ENCODE assay signal across 7 mouse cellular contexts in the genomic region with DNA sequence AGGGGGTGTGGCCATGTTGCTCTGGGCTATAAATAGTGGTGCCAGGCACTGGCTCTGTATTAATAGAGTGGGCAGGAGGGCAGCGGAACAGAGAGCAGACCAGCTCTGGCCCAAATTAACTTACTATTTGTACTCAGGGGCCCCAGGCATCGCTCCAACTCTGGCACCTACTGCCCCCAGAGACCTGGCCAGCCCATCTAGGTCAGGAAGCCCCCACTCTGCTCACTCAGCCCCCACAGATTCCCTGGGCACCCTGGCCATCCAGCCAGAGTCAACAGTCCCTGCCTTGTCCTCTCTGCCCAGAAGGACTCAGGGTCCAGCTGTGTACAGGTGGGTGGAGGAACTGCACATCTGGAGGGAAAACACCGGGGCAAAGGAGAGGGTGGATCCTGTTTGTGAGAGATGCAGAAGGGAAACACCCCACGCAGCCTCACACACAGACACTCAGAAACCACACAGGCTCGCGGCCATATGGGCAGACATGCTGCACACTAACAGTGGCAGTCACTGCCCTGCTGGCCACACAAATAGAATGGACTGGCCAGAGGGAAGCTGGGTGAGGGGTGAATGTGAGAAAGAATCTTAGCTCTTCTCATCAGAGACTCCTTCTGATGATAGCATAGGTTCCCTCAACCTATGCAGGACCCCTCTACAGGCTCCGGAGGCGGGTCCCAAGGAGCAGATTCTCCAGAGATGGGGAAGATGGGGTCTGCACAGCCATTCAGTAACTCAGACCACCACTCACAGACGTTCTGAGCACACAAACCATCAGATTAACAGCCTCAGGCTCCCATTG. TPM values are rescaled to one million over a fixed set of nuclear protein-coding genes. Genes with fewer than 3 reads are reported as not detected.
A peak's percentile ranks its signal among the peaks of the same experiment; 100 is the strongest.
DNase-seq lines count a peak whose midpoint lies in the region; ATAC-seq and TF ChIP-seq lines count a peak whose summit lies in the region.

No protein-coding gene starts in this region.

- H3K9me3 ChIP-seq in forebrain, embryonic 15.5 days, result no peaks in the 10 kb centered on the region
- no peaks in the 10 kb centered on the region for H3K9me3 ChIP-seq in intestine, postnatal 0 days (ENCODE audit: control insufficient read depth)

- peak; percentile 26 for TF ChIP-seq POLR2A in myocyte (IDR thresholded peaks at IDR 0.05; ENCODE audit: insufficient read length, low read depth)

- peaks cover 64% of the 10 kb centered on the region for H3K4me1 ChIP-seq in forebrain, embryonic 15.5 days
- no peaks in the 10 kb centered on the region for H3K4me1 ChIP-seq in intestine, postnatal 0 days (replicated peaks; ENCODE audit: control insufficient read depth, insufficient read depth, low read length)

- H3K4me2 ChIP-seq in forebrain, embryonic 15.5 days (replicated peaks), result peak overlapping the region; percentile 87
- H3K4me2 ChIP-seq in intestine, postnatal 0 days (replicated peaks; ENCODE audit: low read depth), result peak overlapping the region; percentile 78
- H3K4me2 ChIP-seq in myocyte (ENCODE audit: low read depth), result peak overlapping the region; percentile 85

- H3K9ac ChIP-seq in forebrain, embryonic 15.5 days (replicated peaks), result peak overlapping the region; percentile 74
- H3K9ac ChIP-seq in intestine, postnatal 0 days (ENCODE audit: low read depth, low read length), result peak overlapping the region; percentile 24; the same call in 1 of the 2 replicates

- no peaks in the 10 kb centered on the region for H3K27me3 ChIP-seq in forebrain, embryonic 15.5 days
- H3K27me3 ChIP-seq in intestine, postnatal 0 days (replicated peaks; ENCODE audit: control insufficient read depth, insufficient read depth, low read length), result peaks cover 7% of the 10 kb centered on the region; the same call in 1 of the 2 replicates
- H3K27me3 ChIP-seq in myocyte (ENCODE audit: control insufficient read depth, insufficient read depth, insufficient read length), result no peaks in the 10 kb centered on the region

- peak overlapping the region; percentile 83 for H3K27ac ChIP-seq in forebrain, embryonic 15.5 days (replicated peaks)
- no peak overlapping the region for H3K27ac ChIP-seq in intestine, postnatal 0 days (ENCODE audit: low read depth, low read length)

- H3K36me3 ChIP-seq in forebrain, embryonic 15.5 days, result peaks cover 13% of the 10 kb centered on the region
- peaks cover 8% of the 10 kb centered on the region for H3K36me3 ChIP-seq in intestine, postnatal 0 days (ENCODE audit: control insufficient read depth, insufficient read depth)
- peaks cover 4% of the 10 kb centered on the region for H3K36me3 ChIP-seq in myocyte (ENCODE audit: control insufficient read depth, insufficient read depth)

- WGBS in forebrain, embryonic 15.5 days, result 15% methylated on average over 9 of the region's 9 CpGs
- 21% methylated on average over 9 of the region's 9 CpGs for WGBS in intestine, postnatal 0 days

- peaks cover 6% of the 10 kb centered on the region for H3K79me2 ChIP-seq in myocyte (ENCODE audit: control insufficient read depth, insufficient read depth)

- TF ChIP-seq CTCF in intestine, postnatal 0 days (IDR thresholded peaks at IDR 0.05; ENCODE audit: low read depth), result no peak

- H3K4me3 ChIP-seq in forebrain, embryonic 15.5 days, result peak overlapping the region; percentile 73
- H3K4me3 ChIP-seq in intestine, postnatal 0 days (ENCODE audit: low read depth, low read length), result peak overlapping the region; percentile 44
- H3K4me3 ChIP-seq in myocyte, result peak overlapping the region; percentile 50

- peak; percentile 49 for DNase-seq in right cerebral cortex, adult 18-20 months
- DNase-seq in right cerebral cortex, postnatal 25 days, result no peak
- DNase-seq in c-Kit-positive CD71-positive TER-119-positive erythroid progenitor cells, embryonic 14.5 days (ENCODE audit: low spot score), result no peak

- peak overlapping the region; percentile 9 for H3ac ChIP-seq in myocyte (ENCODE audit: control insufficient read depth, insufficient read length)

- ATAC-seq in cerebellum, adult (ENCODE audit: insufficient number of reproducible peaks, low FRiP score, low TSS enrichment), result peak; percentile 45; the same call in 1 of the 2 replicates
- ATAC-seq in forebrain, embryonic 15.5 days (replicated peaks), result peak; percentile 33
- no peak for ATAC-seq in intestine, postnatal 0 days

TF ChIP-seq in myocyte, 11 proteins besides CTCF, POLR2A, EP300 and RAD21:
- no peak for TF ChIP-seq E2F4 (IDR thresholded peaks at IDR 0.05; ENCODE audit: insufficient read depth)
- no peak for TF ChIP-seq USF1 (IDR thresholded peaks at IDR 0.05; ENCODE audit: low read depth)

RNA-seq across cellular contexts. Expression of a gene that starts 14.4 kb away (rescaled TPM):
- polyA plus RNA-seq in forebrain, embryonic 15.5 days (2015; fragmentation: Nextera tagmentation; extraction: Ambion mirVana), result 46.4 and 50.0 TPM in 2 replicates
- polyA plus RNA-seq in intestine, postnatal 0 days (2015; fragmentation: Nextera tagmentation; extraction: Ambion mirVana), result 6.2 and 6.9 TPM in 2 replicates
- 62.2 TPM for polyA plus RNA-seq in myocyte (2012; fragmentation: generic; extraction: Trizol)

RNA-seq across cellular contexts. Expression of a gene that starts 47.1 kb away (rescaled TPM):
- 134 and 139 TPM in 2 replicates for polyA plus RNA-seq in forebrain, embryonic 15.5 days (2015; fragmentation: Nextera tagmentation; extraction: Ambion mirVana)
- 113 and 121 TPM in 2 replicates for polyA plus RNA-seq in intestine, postnatal 0 days (2015; fragmentation: Nextera tagmentation; extraction: Ambion mirVana)
- polyA plus RNA-seq in myocyte (2012; fragmentation: generic; extraction: Trizol), result 40.6 TPM

RNA-seq across cellular contexts. Expression of a gene that starts 47.2 kb away (rescaled TPM):
- polyA plus RNA-seq in forebrain, embryonic 15.5 days (2015; fragmentation: Nextera tagmentation; extraction: Ambion mirVana), result 174 and 179 TPM in 2 replicates
- polyA plus RNA-seq in intestine, postnatal 0 days (2015; fragmentation: Nextera tagmentation; extraction: Ambion mirVana), result 52.8 and 56.9 TPM in 2 replicates
- polyA plus RNA-seq in myocyte (2012; fragmentation: generic; extraction: Trizol), result 74.9 TPM

RNA-seq across cellular contexts. Expression of a gene that starts 47.5 kb away (rescaled TPM):
- polyA plus RNA-seq in forebrain, embryonic 15.5 days (2015; fragmentation: Nextera tagmentation; extraction: Ambion mirVana), result not detected in 2 replicates
- 2.1 and 2.4 TPM in 2 replicates for polyA plus RNA-seq in intestine, postnatal 0 days (2015; fragmentation: Nextera tagmentation; extraction: Ambion mirVana)
- polyA plus RNA-seq in myocyte (2012; fragmentation: generic; extraction: Trizol), result 0.02 TPM
